Mouse (Mus musculus): ENCODE data around the gene Pan2. TPM values are rescaled to one million over a fixed set of nuclear protein-coding genes. Genes with fewer than 3 reads are reported as not detected.
"Not testable (repeated sequence)": the region's sequence is repeated elsewhere in the genome, so short reads cannot be mapped to it uniquely, and the experiment has no call there.

The Pan2 gene
- total RNA-seq, 2 experiments from 2014 or later, result 9.8 to 25.7 TPM

- ATAC-seq (replicated peaks; ENCODE audit: poor library complexity, severe bottlenecking), result not testable (repeated sequence)
Measured at GRCm38 (mm10) chr10:128332358-128333249, 29.5 kb downstream of the Pan2 start.

DNA sequence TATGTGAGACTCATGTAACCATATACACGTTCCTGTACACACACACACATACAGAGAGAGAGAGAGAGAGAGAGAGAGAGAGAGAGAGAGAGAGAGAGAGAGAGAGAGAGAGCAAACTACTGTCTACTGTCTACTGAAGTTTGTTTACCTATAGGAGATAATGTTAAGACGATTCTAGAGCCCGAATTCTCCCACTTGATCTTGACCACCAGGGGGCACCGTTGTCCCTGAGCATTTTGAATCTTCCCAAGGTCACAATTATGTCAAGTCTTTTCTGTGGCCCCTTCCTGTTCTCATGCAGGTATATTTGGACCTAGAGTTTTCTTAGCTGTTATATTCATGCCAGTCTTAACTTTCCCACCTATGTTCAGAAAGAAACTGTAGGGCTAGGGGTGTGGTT is 32.4 kb downstream of the Pan2 start:
- peak; percentile 27; the same call in 1 of the 2 replicates for ATAC-seq (replicated peaks; ENCODE audit: poor library complexity, severe bottlenecking)

DNA sequence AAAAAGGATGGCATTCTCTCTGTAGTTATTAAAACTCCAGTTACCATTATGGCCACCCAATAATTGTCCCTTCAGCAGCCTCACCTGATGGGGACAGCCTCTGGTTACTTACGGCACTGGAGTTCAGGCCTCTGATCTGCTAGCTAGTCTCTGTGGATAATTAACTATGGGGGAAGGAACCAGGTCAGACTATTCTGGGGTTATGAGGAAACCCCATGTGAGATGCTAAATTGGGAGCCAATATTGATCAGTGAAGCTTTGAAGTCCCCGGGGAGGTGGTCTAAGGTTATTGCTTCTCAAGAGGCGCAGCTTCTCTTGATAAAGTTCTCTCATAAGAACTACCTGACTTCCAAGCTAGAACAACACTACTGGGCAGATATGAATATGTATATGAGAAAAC is 33.1 kb downstream of the Pan2 start:
- no peak for ATAC-seq (replicated peaks; ENCODE audit: poor library complexity, severe bottlenecking)

DNA sequence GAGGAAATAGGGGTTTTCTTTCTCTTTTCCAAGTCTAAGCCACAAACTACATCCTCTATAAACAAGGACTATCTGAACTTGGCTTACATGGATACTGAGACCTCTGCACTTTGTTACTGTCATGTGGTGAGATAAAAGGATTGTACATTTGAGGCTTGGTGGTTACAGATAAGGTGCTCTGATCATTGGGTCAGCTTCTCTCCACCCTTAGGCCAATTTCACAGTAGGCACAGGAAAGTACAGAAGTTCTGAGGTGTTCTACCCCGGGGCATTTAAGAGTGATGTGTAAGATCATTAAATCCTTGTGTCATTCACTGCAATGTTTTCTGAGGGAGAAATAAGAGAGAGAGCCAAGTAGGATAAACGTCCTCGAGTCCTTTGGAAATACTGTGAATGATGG is 33.5 kb downstream of the Pan2 start:
- ATAC-seq (replicated peaks; ENCODE audit: poor library complexity, severe bottlenecking), result no peak

DNA sequence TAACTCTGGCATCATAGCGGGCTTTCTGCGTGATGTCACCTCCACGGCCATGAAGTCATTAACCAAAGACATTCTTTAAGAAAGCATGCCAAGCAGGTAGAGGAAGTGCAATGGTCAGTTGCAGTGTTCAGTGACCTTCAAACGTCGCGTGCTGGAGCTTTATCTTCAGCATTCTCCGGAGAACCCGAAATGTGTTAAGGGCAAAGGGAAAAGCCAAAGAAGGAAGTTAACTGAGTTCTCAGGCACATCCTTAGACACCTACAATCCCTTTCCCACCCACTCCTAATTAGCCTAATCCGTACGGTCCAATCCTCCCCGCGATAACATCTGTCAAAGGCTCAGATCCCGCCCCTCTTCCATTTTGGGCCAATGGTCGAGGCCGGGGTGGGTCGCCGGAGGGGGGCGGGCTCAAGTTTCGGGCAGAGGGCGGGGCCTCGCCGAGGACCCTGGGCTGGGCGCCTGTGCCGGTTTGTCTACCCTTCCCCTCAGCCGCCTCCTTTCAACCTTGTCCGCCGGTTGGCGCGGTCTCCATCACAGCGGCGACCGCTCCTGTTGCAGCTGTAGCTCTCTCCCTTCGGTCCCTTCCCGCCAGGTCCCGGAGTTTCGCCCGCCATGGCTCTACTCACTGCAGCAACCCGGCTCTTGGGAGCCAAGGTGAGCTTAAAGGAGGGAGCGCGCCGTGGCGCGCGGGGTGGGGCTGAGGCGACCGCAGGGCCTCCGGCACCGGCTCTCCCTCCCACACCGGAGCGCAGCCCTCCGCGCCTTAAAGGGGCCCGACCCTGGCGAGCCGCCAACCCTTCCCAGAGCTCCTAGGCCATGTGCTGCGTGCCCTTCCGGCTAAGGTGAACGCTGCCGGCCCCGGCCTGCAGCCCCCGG is 34.4 kb downstream of the Pan2 start, which contains the start of gene Cs:
Cs (plus strand) TSS at position 429 of the 876 bp plus-strand sequence.
- peak; percentile 92 for ATAC-seq (replicated peaks; ENCODE audit: poor library complexity, severe bottlenecking)

DNA sequence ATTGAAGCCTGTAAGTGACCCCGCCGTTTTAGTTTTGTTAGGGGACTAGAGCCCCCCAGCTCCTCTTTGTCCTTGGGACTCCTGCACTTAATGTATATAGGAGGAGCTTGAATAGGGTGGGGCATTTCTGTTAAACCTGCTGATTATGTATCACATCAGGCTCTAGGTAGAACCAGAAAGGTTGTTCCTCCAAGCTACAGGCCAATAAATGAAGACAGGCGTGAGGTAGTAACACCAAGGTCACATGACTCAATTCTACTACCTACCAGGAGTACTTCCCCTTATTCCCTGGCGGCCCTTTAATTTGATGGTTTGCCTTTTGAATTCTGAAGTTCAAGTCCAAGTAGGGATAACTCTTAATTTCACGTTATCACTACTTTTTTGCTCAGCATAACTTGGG is 35.3 kb downstream of the Pan2 start:
- ATAC-seq (replicated peaks; ENCODE audit: poor library complexity, severe bottlenecking), result peak; percentile 36

GRCm38 (mm10) chr10:128338948-128339347 is 35.8 kb downstream of the Pan2 start:
- no peak for ATAC-seq (replicated peaks; ENCODE audit: poor library complexity, severe bottlenecking)

- no peak for ATAC-seq (replicated peaks; ENCODE audit: poor library complexity, severe bottlenecking)
Measured at GRCm38 (mm10) chr10:128340257-128340656, 37.1 kb downstream of the Pan2 start.

GRCm38 (mm10) chr10:128343436-128343835 is 40.3 kb downstream of the Pan2 start:
- ATAC-seq (replicated peaks; ENCODE audit: poor library complexity, severe bottlenecking), result no peak

GRCm38 (mm10) chr10:128344568-128345275 is 41.6 kb downstream of the Pan2 start:
- peak; percentile 97 for ATAC-seq (replicated peaks; ENCODE audit: poor library complexity, severe bottlenecking)

GRCm38 (mm10) chr10:128347541-128347940 is 44.4 kb downstream of the Pan2 start:
- no peak for ATAC-seq (replicated peaks; ENCODE audit: poor library complexity, severe bottlenecking)

DNA sequence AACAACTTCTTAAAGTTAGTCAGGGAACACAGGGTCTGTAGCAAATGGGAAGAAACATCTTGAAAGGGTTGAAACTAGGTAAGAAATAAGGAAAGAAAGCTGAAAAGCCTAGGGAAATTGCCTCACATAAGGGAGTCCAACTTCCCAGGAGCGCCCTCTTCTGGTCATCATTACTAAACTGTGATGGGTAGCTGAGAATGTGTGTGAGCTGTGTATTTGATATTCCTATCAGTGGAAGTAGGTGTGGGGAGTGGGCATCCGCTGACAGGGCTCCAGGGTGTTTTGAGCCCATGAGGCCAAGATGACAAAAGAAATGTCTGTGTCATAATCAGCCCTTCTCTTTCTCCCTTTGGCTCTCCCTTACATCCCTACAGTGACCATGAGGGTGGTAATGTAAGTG is 55.7 kb downstream of the Pan2 start:
- ATAC-seq (replicated peaks; ENCODE audit: poor library complexity, severe bottlenecking), result peak; percentile 75

DNA sequence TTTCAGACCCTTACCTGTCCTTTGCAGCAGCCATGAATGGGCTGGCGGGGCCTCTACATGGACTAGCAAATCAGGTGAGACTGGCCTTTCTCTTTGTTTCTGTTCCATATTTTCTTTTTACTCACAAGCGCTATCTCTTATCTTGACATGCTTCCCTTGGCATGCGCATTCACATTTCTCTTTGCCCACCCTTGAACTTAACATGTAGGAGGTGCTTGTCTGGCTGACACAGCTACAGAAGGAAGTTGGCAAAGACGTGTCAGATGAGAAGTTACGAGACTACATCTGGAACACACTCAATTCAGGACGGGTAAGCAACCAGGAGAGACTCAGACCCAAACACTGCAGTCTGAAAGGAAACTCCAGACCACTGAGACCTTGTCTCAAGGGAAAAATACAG is 56.1 kb downstream of the Pan2 start:
- no peak for ATAC-seq (replicated peaks; ENCODE audit: poor library complexity, severe bottlenecking)

DNA sequence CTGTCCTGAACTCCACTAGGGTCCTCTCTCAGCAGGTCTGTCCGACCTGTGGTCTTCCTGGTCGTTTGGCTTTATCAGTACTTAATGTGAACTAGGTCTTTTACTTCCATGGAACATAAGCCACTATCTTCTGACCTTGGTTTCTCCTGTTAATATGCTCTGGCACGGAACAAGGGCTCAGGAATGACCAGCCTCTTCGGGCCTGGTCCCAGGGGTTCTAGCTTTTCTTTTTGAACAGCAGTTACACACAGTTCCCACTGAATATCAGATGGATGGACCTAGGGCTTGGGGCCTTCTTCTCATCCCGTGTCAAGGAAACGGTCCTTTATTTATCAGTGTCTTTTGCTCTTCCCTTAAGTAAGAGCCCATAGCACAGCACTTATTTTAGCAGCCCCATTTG is 58.7 kb downstream of the Pan2 start:
- ATAC-seq (replicated peaks; ENCODE audit: poor library complexity, severe bottlenecking), result no peak

DNA sequence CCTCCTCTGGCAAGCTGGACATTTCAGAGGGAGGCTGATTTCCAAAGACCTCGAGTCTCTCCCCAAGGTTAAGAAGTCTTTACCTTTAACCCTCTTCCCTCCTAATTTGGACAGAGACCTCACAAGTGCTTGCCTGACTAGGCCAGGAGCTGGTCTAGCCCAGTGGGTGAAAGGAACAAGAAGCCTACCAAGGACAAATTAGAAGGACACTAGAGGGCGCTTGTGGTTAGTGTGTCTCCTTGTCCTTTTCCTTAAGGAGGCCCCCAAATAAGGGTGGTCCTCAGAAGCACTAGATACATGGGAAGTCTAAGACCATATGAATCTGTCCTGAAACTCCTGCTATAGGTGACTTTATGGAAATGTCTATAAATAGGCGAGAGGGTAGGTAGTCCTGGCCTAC is 59.4 kb downstream of the Pan2 start:
- ATAC-seq (replicated peaks; ENCODE audit: poor library complexity, severe bottlenecking), result peak; percentile 48

- peak; percentile 6 for ATAC-seq (replicated peaks; ENCODE audit: poor library complexity, severe bottlenecking)
Measured at GRCm38 (mm10) chr10:128367899-128368401, 64.8 kb downstream of the Pan2 start.

DNA sequence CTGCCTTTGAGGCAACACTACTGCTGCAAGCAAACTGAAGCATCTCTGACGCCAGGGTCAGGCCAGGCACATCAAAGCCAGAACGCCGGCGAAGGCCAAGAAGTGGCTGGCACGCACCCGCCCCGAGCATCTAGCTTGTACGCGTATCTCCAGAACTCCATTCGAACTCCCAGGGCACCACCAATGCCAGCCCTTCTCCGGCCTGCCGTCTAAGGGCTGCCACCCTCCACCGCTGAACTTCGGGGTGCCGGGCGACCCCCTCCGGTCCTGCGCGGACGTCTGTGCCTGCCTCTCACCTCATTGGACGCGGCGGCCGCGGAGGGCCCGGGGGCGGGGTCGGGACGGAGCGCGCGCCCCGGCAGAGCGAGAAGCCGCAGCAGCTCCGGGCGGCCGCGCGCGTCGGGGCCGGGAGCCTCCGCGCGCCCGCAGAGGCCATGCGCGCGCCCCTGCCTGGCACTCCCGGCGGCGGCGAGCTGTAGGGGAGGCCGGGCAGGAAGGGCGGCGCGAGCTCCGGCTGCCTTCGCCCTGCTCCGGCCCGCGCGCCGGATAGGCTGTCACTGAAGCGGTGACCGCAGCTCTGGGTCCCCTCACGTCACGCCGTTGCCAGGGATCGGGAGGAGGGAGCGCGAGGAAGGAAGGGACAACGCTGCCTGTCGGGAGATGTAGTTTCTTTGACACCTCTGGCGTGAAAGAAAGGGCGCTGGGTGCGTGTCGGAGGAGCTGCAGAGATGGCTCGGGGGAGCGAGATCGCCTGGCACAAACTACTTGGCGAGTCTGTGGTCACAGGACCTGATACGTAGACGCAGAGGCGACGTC is 65.5 kb downstream of the Pan2 start, which contains the start of gene Coq10a:
Coq10a (minus strand) TSS at position 596 of the 816 bp plus-strand sequence.
- peak; percentile 70 for ATAC-seq (replicated peaks; ENCODE audit: poor library complexity, severe bottlenecking)

GRCm38 (mm10) chr10:128369218-128369543 is 66.0 kb downstream of the Pan2 start:
- no peak for ATAC-seq (replicated peaks; ENCODE audit: poor library complexity, severe bottlenecking)

DNA sequence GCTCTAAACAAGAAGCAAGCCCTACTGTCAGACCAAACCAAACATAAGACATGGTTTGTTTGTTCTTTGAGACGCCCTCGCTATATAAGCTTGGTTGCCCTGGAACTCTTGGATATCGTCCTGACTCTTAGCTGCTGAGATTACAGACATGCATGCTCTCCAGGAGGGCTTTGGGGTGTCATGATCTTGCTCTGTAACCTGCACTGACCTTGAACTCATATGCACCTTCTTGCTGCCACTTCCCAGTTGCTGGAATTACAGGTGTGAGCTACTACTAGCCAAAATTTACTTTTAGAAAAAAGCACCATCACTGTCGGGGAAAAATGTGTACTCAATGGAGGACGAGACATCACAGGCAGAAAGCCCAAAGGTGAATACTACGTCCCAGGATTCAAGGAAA is 66.5 kb downstream of the Pan2 start:
- ATAC-seq (replicated peaks; ENCODE audit: poor library complexity, severe bottlenecking), result no peak
